Mouse (Mus musculus) kidney, embryonic 14.5 days (tissue): ENCODE data around the gene Gm3298. TPM values are rescaled to one million over a fixed set of nuclear protein-coding genes. Genes with fewer than 3 reads are reported as not detected.
"Not testable (repeated sequence)": the region's sequence is repeated elsewhere in the genome, so short reads cannot be mapped to it uniquely, and the experiment has no call there.

Experiments
- ATAC-seq: fragments of 200-750 bp; cut with Nextera tagmentation; 2 replicates; pipeline ENCODE4 v1.8.0; 2017; ENCODE audit warnings: moderate number of reproducible peaks, mild to moderate bottlenecking, moderate TSS enrichment, moderate library complexity; ENCODE audit not compliant: low FRiP score, low TSS enrichment
- H3K27ac ChIP-seq: fragments of 300-500 bp; sonication (generic); 2 replicates; pipeline ENCODE4 v1.5.1; 2014; ENCODE audit warnings: low read depth, mild to moderate bottlenecking, low read length, moderate library complexity, mixed read lengths
- H3K27me3 ChIP-seq: fragments of 300-500 bp; sonication (generic); 2 replicates; pipeline ENCODE4 v1.6.1; 2014; ENCODE audit warnings: mild to moderate bottlenecking, low read length; ENCODE audit not compliant: control insufficient read depth, insufficient read depth
- H3K36me3 ChIP-seq: fragments of 300-500 bp; sonication (generic); 2 replicates; pipeline ENCODE4 v1.6.1; 2014; ENCODE audit warnings: low read length, mixed read lengths; ENCODE audit not compliant: control insufficient read depth, insufficient read depth
- H3K4me1 ChIP-seq: fragments of 300-500 bp; sonication (generic); 2 replicates; pipeline ENCODE4 v1.6.1; 2014; ENCODE audit warnings: low read length, mixed read lengths; ENCODE audit not compliant: control insufficient read depth, insufficient read depth
- H3K4me2 ChIP-seq: fragments of 300-500 bp; sonication (generic); replicated peaks from 2 replicates; pipeline ENCODE4 v1.6.1; 2014; ENCODE audit warnings: low read depth, mild to moderate bottlenecking, low read length
- H3K4me3 ChIP-seq: fragments of 300-500 bp; sonication (generic); 2 replicates; pipeline ENCODE4 v1.5.1; 2014; ENCODE audit warnings: mild to moderate bottlenecking, low read length
- H3K9ac ChIP-seq: fragments of 300-500 bp; sonication (generic); 2 replicates; pipeline ENCODE4 v1.6.1; 2014; ENCODE audit warnings: low read depth, mild to moderate bottlenecking, low read length, moderate library complexity
- H3K9me3 ChIP-seq: fragments of 300-500 bp; sonication (generic); 2 replicates; pipeline ENCODE4 v1.6.1; 2016; ENCODE audit warnings: low read length; ENCODE audit not compliant: control insufficient read depth
- WGBS: fragments of 180-500 bp; shearing (Covaris S2); extraction: QIAGEN DNeasy Blood & Tissue Kit; methylation state at CpG from one replicate; pipeline ENCODE4 v1.1.7; 2014; 5-methylcytosine and 5-hydroxymethylcytosine counted together
- polyA plus RNA-seq: library from polyadenylated mRNA; unstranded; fragments of >200 nt; fragmentation: Nextera tagmentation; extraction: Ambion mirVana; gene quantifications from 2 replicates; pipeline ENCODE4 v1.2.1, GENCODE M21; 2014

Gm3298 gene
- not detected in 2 replicates for polyA plus RNA-seq

- ATAC-seq, H3K27me3 ChIP-seq, H3K36me3 ChIP-seq, H3K4me3 ChIP-seq, H3K4me2 ChIP-seq, H3K27ac ChIP-seq, H3K4me1 ChIP-seq, H3K9ac ChIP-seq, H3K9me3 ChIP-seq: not testable (repeated sequence)
- 80% methylated on average over 1 of the region's 2 CpGs for WGBS
Measured at GRCm38 (mm10) chr14:5015591-5015990, at the start of gene Gm3298. Gm3298 (plus strand) TSS chr14:5015891.

GRCm38 (mm10) chr14:4983635-4984034 is 32.1 kb upstream of the Gm3298 start, which contains the start of gene Gm8297:
Gm8297 (plus strand) TSS chr14:4983935.
- not testable (repeated sequence) for H3K9me3 ChIP-seq, H3K4me2 ChIP-seq, H3K27ac ChIP-seq, H3K4me3 ChIP-seq, H3K9ac ChIP-seq, H3K4me1 ChIP-seq, ATAC-seq, H3K27me3 ChIP-seq, H3K36me3 ChIP-seq

- H3K4me1 ChIP-seq, H3K27ac ChIP-seq, H3K4me3 ChIP-seq, H3K27me3 ChIP-seq, H3K9me3 ChIP-seq, H3K4me2 ChIP-seq, H3K36me3 ChIP-seq, H3K9ac ChIP-seq, ATAC-seq: not testable (repeated sequence)
- no CpG with 5 or more reads among the region's 3 CpGs for WGBS
Measured at GRCm38 (mm10) chr14:5050329-5050728, 34.6 kb downstream of the Gm3298 start, which contains the start of gene 4930555G01Rik. 4930555G01Rik (plus strand) TSS chr14:5050629.

Other genes starting within 250 kb of the Gm3298 start
- not detected in 2 replicates for gene Gm9602, start 239.6 kb upstream of the Gm3298 start, polyA plus RNA-seq
- gene Gm3269, start 177.8 kb upstream of the Gm3298 start, polyA plus RNA-seq: not detected in 2 replicates
- gene Gm3264, start 160.3 kb upstream of the Gm3298 start, polyA plus RNA-seq: 0.31 and 0.37 TPM in 2 replicates
- 0.17 TPM in 1 of 2 replicates, not detected in the other for gene Gm3278, start 123.5 kb upstream of the Gm3298 start, polyA plus RNA-seq
- not detected in 2 replicates for gene Gm8297, start 32.0 kb upstream of the Gm3298 start, polyA plus RNA-seq
- not detected in 2 replicates for gene 4930555G01Rik, start 34.7 kb downstream of the Gm3298 start, polyA plus RNA-seq
- 0.30 and 1.3 TPM in 2 replicates for gene Gm8281, start 55.1 kb downstream of the Gm3298 start, polyA plus RNA-seq
- gene Gm8279, start 115.6 kb downstream of the Gm3298 start, polyA plus RNA-seq: not detected in 2 replicates
- gene Gm3317, start 148.6 kb downstream of the Gm3298 start, polyA plus RNA-seq: not detected in 2 replicates
- not detected in 2 replicates for gene Gm8271, start 169.9 kb downstream of the Gm3298 start, polyA plus RNA-seq
- not detected in 2 replicates for gene Gm3526, start 244.7 kb downstream of the Gm3298 start, polyA plus RNA-seq